Mouse (Mus musculus) thymus, adult 2 months (tissue): Measurements from ENCODE around the gene Scgn. TPM values are rescaled to one million over a fixed set of nuclear protein-coding genes. Genes with fewer than 3 reads are reported as not detected.

Experiments used
- DNase-seq: peaks from one replicate; pipeline ENCODE4 v3.0.0; 2021
- H3K27ac ChIP-seq: fragments of 200-500 bp; 2 replicates; pipeline ENCODE4 v1.5.1; 2012; ENCODE audit warnings: low read length, control low read depth; ENCODE audit not compliant: control insufficient read depth, insufficient read depth
- H3K27me3 ChIP-seq: fragments of 200-500 bp; 2 replicates; pipeline ENCODE4 v1.6.1; 2012; ENCODE audit warnings: mild to moderate bottlenecking, low read length, moderate library complexity, mixed read lengths; ENCODE audit not compliant: control insufficient read depth, insufficient read depth
- H3K36me3 ChIP-seq: fragments of 200-500 bp; 2 replicates; pipeline ENCODE4 v1.6.1; 2012; ENCODE audit warnings: mild to moderate bottlenecking, low read length, moderate library complexity; ENCODE audit not compliant: control insufficient read depth, insufficient read depth
- H3K4me1 ChIP-seq: fragments of 200-500 bp; replicated peaks from 2 replicates; pipeline ENCODE4 v1.6.1; 2012; ENCODE audit warnings: low read length; ENCODE audit not compliant: control insufficient read depth, insufficient read depth
- H3K4me3 ChIP-seq: fragments of 200-500 bp; 2 replicates; pipeline ENCODE4 v1.5.1; 2012; ENCODE audit warnings: mild to moderate bottlenecking, low read length, control low read depth, moderate library complexity; ENCODE audit not compliant: control insufficient read depth, insufficient read depth
- CTCF ChIP-seq: fragments of 200-500 bp; IDR thresholded peaks from 2 replicates; pipeline ENCODE4 v1.5.1; 2012; ENCODE audit warnings: mild to moderate bottlenecking, control low read depth, low read length, moderate library complexity, borderline replicate concordance; ENCODE audit not compliant: control insufficient read depth, poor library complexity, insufficient read depth; ENCODE audit errors: extremely low read depth
- POLR2A ChIP-seq: fragments of 200-500 bp; IDR thresholded peaks from 2 replicates; pipeline ENCODE4 v1.6.1; 2012; ENCODE audit warnings: mild to moderate bottlenecking, low read length, control low read depth, moderate library complexity; ENCODE audit not compliant: control insufficient read depth, poor library complexity, insufficient read depth; ENCODE audit errors: extremely low read depth
- WGBS: fragments of 180-500 bp; shearing (Covaris S2); methylation state at CpG from one replicate; pipeline ENCODE4 v1.1.7; 2018; 5-methylcytosine and 5-hydroxymethylcytosine counted together
- polyA plus RNA-seq: library from polyadenylated mRNA; depleted of rRNA; stranded (reverse); fragments of >200 nt; gene quantifications from 2 replicates; pipeline ENCODE4 v1.2.3, GENCODE M21; 2012

Scgn gene
- polyA plus RNA-seq, 1 experiment: 0.11 TPM

DNA sequence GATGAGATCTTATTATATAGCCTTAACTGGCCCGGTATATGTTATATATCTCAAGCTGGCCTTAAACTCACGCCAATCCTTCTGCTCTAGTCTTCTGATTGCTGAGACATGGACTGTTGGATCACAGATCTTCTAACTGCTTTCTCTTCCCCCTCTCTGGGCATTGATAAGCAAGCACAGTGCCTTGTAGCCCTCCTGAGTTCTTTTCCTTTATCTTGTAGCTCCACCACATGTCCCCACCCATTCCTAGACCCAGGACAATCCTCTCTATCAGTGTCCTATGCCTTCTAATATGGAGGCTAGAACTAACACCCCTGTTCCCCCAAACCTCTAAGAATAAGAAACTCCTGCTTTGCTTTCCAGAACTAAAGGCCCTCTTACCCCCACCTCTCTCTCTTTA is 14.5 kb upstream of the Scgn start:
- no peak overlapping the region for H3K4me3 ChIP-seq
- no peak for TF ChIP-seq POLR2A
- TF ChIP-seq CTCF: no peak
- no peaks in the 10 kb centered on the region for H3K4me1 ChIP-seq
- 84% methylated on average over 2 of the region's 2 CpGs for WGBS
- DNase-seq: no peak
- H3K27me3 ChIP-seq: no peaks in the 10 kb centered on the region
- no peaks in the 10 kb centered on the region for H3K36me3 ChIP-seq
- no peak overlapping the region for H3K27ac ChIP-seq

DNA sequence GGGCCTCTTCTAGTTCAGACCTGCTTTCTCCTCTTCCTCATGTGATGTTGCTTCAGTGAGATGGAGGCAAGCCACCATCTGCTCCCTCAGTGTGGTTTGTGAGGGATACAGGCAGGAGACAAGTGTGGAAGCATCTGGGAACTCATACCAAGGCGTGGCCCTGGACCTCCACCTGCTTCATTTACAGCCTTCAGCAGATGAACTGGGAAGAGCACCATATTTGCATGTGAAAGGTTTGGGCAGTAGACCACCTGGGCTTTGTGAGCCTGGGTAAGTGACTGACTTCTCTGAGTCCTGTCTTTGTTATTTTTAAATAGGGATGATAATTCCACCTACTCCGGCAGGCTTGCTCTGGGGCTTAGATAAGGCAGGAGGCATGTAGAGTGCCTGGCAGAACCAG is 10.8 kb upstream of the Scgn start:
- TF ChIP-seq POLR2A: no peak
- no peak for TF ChIP-seq CTCF
- Histone ChIP-seq H3K4me3 (no peak overlapping the region), H3K27me3 (no peaks in the 10 kb centered on the region), H3K27ac (no peak overlapping the region), H3K4me1 (no peaks in the 10 kb centered on the region), H3K36me3 (no peaks in the 10 kb centered on the region)
- WGBS: 79% methylated on average over 2 of the region's 2 CpGs
- no peak for DNase-seq

GRCm38 (mm10) chr13:24001081-24001480 is 10.1 kb upstream of the Scgn start:
- no peak for DNase-seq
- TF ChIP-seq CTCF (no peak), POLR2A (no peak)
- Histone ChIP-seq H3K4me1 (no peaks in the 10 kb centered on the region), H3K27ac (no peak overlapping the region), H3K27me3 (no peaks in the 10 kb centered on the region), H3K36me3 (no peaks in the 10 kb centered on the region), H3K4me3 (no peak overlapping the region)
- 77% methylated on average over 2 of the region's 2 CpGs for WGBS

GRCm38 (mm10) chr13:23998826-23999225 is 7.8 kb upstream of the Scgn start:
- no peak for TF ChIP-seq CTCF
- TF ChIP-seq POLR2A: no peak
- no peaks in the 10 kb centered on the region for H3K27me3 ChIP-seq
- DNase-seq: no peak

GRCm38 (mm10) chr13:23994756-23995155 is 3.7 kb upstream of the Scgn start:
- TF ChIP-seq POLR2A (no peak), CTCF (no peak)
- no peaks in the 10 kb centered on the region for H3K4me1 ChIP-seq
- no peak overlapping the region for H3K27ac ChIP-seq
- no peaks in the 10 kb centered on the region for H3K27me3 ChIP-seq
- no peaks in the 10 kb centered on the region for H3K36me3 ChIP-seq
- 78% methylated on average over 3 of the region's 3 CpGs for WGBS
- DNase-seq: no peak
- no peak overlapping the region for H3K4me3 ChIP-seq

More at GRCm38 (mm10) chr13:23998826-23999225, 7.8 kb upstream of the Scgn start:
- WGBS: 66% methylated on average over 2 of the region's 2 CpGs
- Histone ChIP-seq H3K4me3 (no peak overlapping the region), H3K27ac (no peak overlapping the region), H3K4me1 (no peaks in the 10 kb centered on the region), H3K36me3 (no peaks in the 10 kb centered on the region)

DNA sequence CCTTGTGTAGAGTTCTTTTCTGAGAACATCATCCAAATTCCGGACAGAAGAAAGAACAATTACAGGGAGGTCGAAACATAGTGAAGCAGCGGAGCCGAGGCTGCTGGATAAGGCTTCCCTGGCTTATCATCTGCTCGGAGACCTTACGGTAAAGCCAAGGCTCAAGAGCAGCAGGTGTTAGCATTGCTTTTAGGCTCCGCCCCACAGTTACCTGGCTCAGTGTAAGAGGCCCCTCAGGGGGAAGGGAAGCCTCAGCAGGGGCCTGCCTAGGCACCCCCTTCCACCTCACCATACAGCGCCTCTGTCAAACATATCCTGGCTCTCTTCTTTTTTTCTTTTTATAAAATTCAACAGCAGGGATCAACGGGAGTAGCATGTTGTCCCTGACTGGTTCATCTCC is 3.0 kb upstream of the Scgn start:
- H3K36me3 ChIP-seq: no peaks in the 10 kb centered on the region
- no peak for DNase-seq
- H3K4me3 ChIP-seq: no peak overlapping the region
- TF ChIP-seq POLR2A: no peak
- no peak for TF ChIP-seq CTCF
- H3K27me3 ChIP-seq: no peaks in the 10 kb centered on the region
- H3K4me1 ChIP-seq: no peaks in the 10 kb centered on the region
- H3K27ac ChIP-seq: no peak overlapping the region
- WGBS: 35% methylated on average over 9 of the region's 9 CpGs

DNA sequence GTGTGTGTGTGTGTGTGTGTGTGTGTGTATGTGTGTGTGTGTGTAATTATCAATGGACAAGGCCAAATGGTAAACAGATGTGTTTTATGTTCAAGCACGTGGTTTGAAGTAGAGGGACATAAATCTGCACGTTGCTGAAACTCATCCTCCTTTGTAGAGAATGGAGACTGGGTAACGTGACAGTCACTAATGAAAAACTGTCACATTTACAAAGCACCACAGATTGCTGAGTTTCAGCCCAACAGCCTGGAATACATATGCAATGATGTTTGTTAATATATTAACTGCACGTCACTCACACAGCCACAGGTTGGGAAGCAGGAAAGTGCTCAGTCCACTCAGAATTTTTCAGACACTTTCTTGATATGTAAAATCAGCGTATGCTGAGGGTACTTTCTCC is 563 bp downstream of the Scgn start:
- no peak for DNase-seq
- no peaks in the 10 kb centered on the region for H3K4me1 ChIP-seq
- WGBS: 52% methylated on average over 5 of the region's 5 CpGs
- H3K27me3 ChIP-seq: no peaks in the 10 kb centered on the region
- H3K4me3 ChIP-seq: no peak overlapping the region
- TF ChIP-seq CTCF (no peak), POLR2A (no peak)
- H3K36me3 ChIP-seq: no peaks in the 10 kb centered on the region
- no peak overlapping the region for H3K27ac ChIP-seq
